Comparison of ENCODE assay signal across 23 mouse cellular contexts in genomic region chr10:39221028-39221427, GRCm38 (mm10). TPM values are rescaled to one million over a fixed set of nuclear protein-coding genes. Genes with fewer than 3 reads are reported as not detected.
DNase-seq lines count a peak whose midpoint lies in the region; ATAC-seq and TF ChIP-seq lines count a peak whose summit lies in the region.
"Had no signal": no experiment of that assay in that cellular context is flagged by ENCODE, and none has a peak within 500 bp of the region (broad histone marks: within the 10 kb centered on the region; RNA-seq: fewer than 3 reads in every experiment).

No protein-coding gene starts in this region.

- DNase-seq in embryonic facial prominence, embryonic 14.5 days (ENCODE audit: low spot score), result peak; percentile 60
- no peak for DNase-seq in embryonic facial prominence, embryonic 10.5 days (ENCODE audit: low spot score)
- DNase-seq in limb, embryonic 14.5 days (ENCODE audit: low spot score), result peak; percentile 54
- DNase-seq in limb, embryonic 10.5 days (ENCODE audit: low spot score), result no peak
- DNase-seq in midbrain, embryonic 11.5 days (ENCODE audit: low spot score, missing footprints), result peak; percentile 12
- DNase-seq in left cerebral cortex, adult 9 months (ENCODE audit: low spot score in 2 of 2), result no peak
- DNase-seq: adrenal gland, adult 2 months; adrenal gland, adult 8-10 months; adrenal gland, postnatal 10 days; adrenal gland, postnatal 14 days; adrenal gland, postnatal 25 days; adrenal gland, postnatal 36 days; B cell, adult 2 months; cerebellum, adult 11 months; cerebellum, adult 11-12 months had no signal

- 79% methylated on average over 2 of the region's 2 CpGs for WGBS in embryonic facial prominence, embryonic 14.5 days
- WGBS in embryonic facial prominence, embryonic 10.5 days, result 85% methylated on average over 2 of the region's 2 CpGs
- 89% methylated on average over 2 of the region's 2 CpGs for WGBS in limb, embryonic 14.5 days
- whole genome bisulfite sequencing in limb, embryonic 10.5 days, result 89% methylated on average over 2 of the region's 2 CpGs
- 89% methylated on average over 2 of the region's 2 CpGs for WGBS in midbrain, embryonic 11.5 days
- 91% methylated on average over 2 of the region's 2 CpGs for WGBS in midbrain, embryonic 15.5 days
- 84% methylated on average over 2 of the region's 2 CpGs for WGBS in limb, embryonic 15.5 days

- H3K36me3 ChIP-seq in embryonic facial prominence, embryonic 14.5 days (ENCODE audit: control insufficient read depth, insufficient read depth, low read length), result no peaks in the 10 kb centered on the region
- no peaks in the 10 kb centered on the region for H3K36me3 ChIP-seq in embryonic facial prominence, embryonic 10.5 days (replicated peaks)
- H3K36me3 ChIP-seq in limb, embryonic 14.5 days (ENCODE audit: control insufficient read depth, insufficient read depth, low read length), result no peaks in the 10 kb centered on the region
- H3K36me3 ChIP-seq in limb, embryonic 10.5 days, result no peaks in the 10 kb centered on the region
- no peaks in the 10 kb centered on the region for H3K36me3 ChIP-seq in midbrain, embryonic 11.5 days (ENCODE audit: control insufficient read depth, insufficient read depth, low read length)
- no peaks in the 10 kb centered on the region for H3K36me3 ChIP-seq in midbrain, embryonic 15.5 days (replicated peaks)
- H3K36me3 ChIP-seq in limb, embryonic 15.5 days, result no peaks in the 10 kb centered on the region
- H3K36me3 ChIP-seq: G1E had no signal

- no peak for TF ChIP-seq POLR2A in limb, embryonic 14.5 days (IDR thresholded peaks at IDR 0.05; ENCODE audit: borderline replicate concordance, extremely low read depth, insufficient read depth, insufficient read length)

- no peak overlapping the region for H3K4me2 ChIP-seq in embryonic facial prominence, embryonic 14.5 days (ENCODE audit: low read depth, low read length)
- no peak overlapping the region for H3K4me2 ChIP-seq in limb, embryonic 14.5 days (replicated peaks; ENCODE audit: low read depth, low read length, severe bottlenecking)
- no peak overlapping the region for H3K4me2 ChIP-seq in midbrain, embryonic 11.5 days
- no peak overlapping the region for H3K4me2 ChIP-seq in midbrain, embryonic 15.5 days
- H3K4me2 ChIP-seq in limb, embryonic 15.5 days, result no peak overlapping the region

- no peak overlapping the region for H3K9ac ChIP-seq in embryonic facial prominence, embryonic 14.5 days (ENCODE audit: low read depth, low read length)
- no peak overlapping the region for H3K9ac ChIP-seq in limb, embryonic 14.5 days (ENCODE audit: low read depth, low read length, severe bottlenecking)
- H3K9ac ChIP-seq in midbrain, embryonic 11.5 days (ENCODE audit: low read length), result no peak overlapping the region
- no peak overlapping the region for H3K9ac ChIP-seq in midbrain, embryonic 15.5 days
- no peak overlapping the region for H3K9ac ChIP-seq in limb, embryonic 15.5 days

- ATAC-seq in embryonic facial prominence, embryonic 14.5 days (ENCODE audit: low read depth), result peak; percentile 26; the same call in 1 of the 2 replicates
- no peak for ATAC-seq in limb, embryonic 14.5 days (ENCODE audit: low FRiP score, low read depth)
- ATAC-seq in midbrain, embryonic 11.5 days (ENCODE audit: low FRiP score), result no peak
- no peak for ATAC-seq in midbrain, embryonic 15.5 days (replicated peaks)
- ATAC-seq in limb, embryonic 15.5 days (ENCODE audit: insufficient number of reproducible peaks, low FRiP score, low TSS enrichment, low read depth), result no peak
- ATAC-seq: activated CD4-positive, CD25-positive, alpha-beta regulatory T cell, adult 4 months; CD4-positive, CD25-positive, alpha-beta regulatory T cell, adult 4 months; Patski had no signal

- peaks cover 8% of the 10 kb centered on the region for H3K9me3 ChIP-seq in embryonic facial prominence, embryonic 14.5 days (ENCODE audit: control insufficient read depth, low read length)
- H3K9me3 ChIP-seq in embryonic facial prominence, embryonic 10.5 days, result peaks cover 6% of the 10 kb centered on the region; the same call in 1 of the 2 replicates
- 0 out of 2 replicates have a peak, but pooled peaks cover 6% of the 10 kb centered on the region for H3K9me3 ChIP-seq in limb, embryonic 14.5 days (ENCODE audit: control insufficient read depth, low read length)
- 0 out of 2 replicates have a peak, but pooled peaks cover 2% of the 10 kb centered on the region for H3K9me3 ChIP-seq in limb, embryonic 10.5 days (replicated peaks)
- H3K9me3 ChIP-seq in midbrain, embryonic 11.5 days (ENCODE audit: control insufficient read depth, low read length), result no peaks in the 10 kb centered on the region
- no peaks in the 10 kb centered on the region for H3K9me3 ChIP-seq in midbrain, embryonic 15.5 days
- H3K9me3 ChIP-seq in limb, embryonic 15.5 days, result no peaks in the 10 kb centered on the region

- no peak overlapping the region; the same call in 1 of the 2 replicates for H3K27ac ChIP-seq in embryonic facial prominence, embryonic 14.5 days (replicated peaks; ENCODE audit: low read depth, low read length)
- no peak overlapping the region for H3K27ac ChIP-seq in embryonic facial prominence, embryonic 10.5 days (replicated peaks)
- no peak overlapping the region for H3K27ac ChIP-seq in limb, embryonic 14.5 days (replicated peaks; ENCODE audit: low read depth, low read length)
- no peak overlapping the region for H3K27ac ChIP-seq in limb, embryonic 10.5 days
- H3K27ac ChIP-seq in midbrain, embryonic 11.5 days (ENCODE audit: low read depth, low read length), result no peak overlapping the region
- H3K27ac ChIP-seq in midbrain, embryonic 15.5 days, result no peak overlapping the region
- H3K27ac ChIP-seq in limb, embryonic 15.5 days, result 0 out of 2 replicates have a peak overlapping the region, but pooled peaks have one; percentile 5

- H3K4me1 ChIP-seq in embryonic facial prominence, embryonic 14.5 days (ENCODE audit: control insufficient read depth, insufficient read depth, low read length), result no peaks in the 10 kb centered on the region
- peaks cover 34% of the 10 kb centered on the region for H3K4me1 ChIP-seq in embryonic facial prominence, embryonic 10.5 days
- H3K4me1 ChIP-seq in limb, embryonic 14.5 days (ENCODE audit: control insufficient read depth, insufficient read depth, low read length), result peaks cover 9% of the 10 kb centered on the region
- H3K4me1 ChIP-seq in limb, embryonic 10.5 days, result peaks cover 35% of the 10 kb centered on the region
- H3K4me1 ChIP-seq in midbrain, embryonic 11.5 days (ENCODE audit: control insufficient read depth, insufficient read depth, low read length), result no peaks in the 10 kb centered on the region
- H3K4me1 ChIP-seq in midbrain, embryonic 15.5 days, result no peaks in the 10 kb centered on the region
- peaks cover 8% of the 10 kb centered on the region; the same call in 1 of the 2 replicates for H3K4me1 ChIP-seq in limb, embryonic 15.5 days

- no peak overlapping the region for H3K4me3 ChIP-seq in embryonic facial prominence, embryonic 14.5 days (ENCODE audit: low read depth, low read length)
- H3K4me3 ChIP-seq in embryonic facial prominence, embryonic 10.5 days, result no peak overlapping the region
- no peak overlapping the region for H3K4me3 ChIP-seq in limb, embryonic 14.5 days (replicated peaks; ENCODE audit: low read length)
- H3K4me3 ChIP-seq in limb, embryonic 10.5 days, result no peak overlapping the region
- no peak overlapping the region for H3K4me3 ChIP-seq in midbrain, embryonic 11.5 days (ENCODE audit: low read depth, low read length)
- H3K4me3 ChIP-seq in midbrain, embryonic 15.5 days, result no peak overlapping the region
- H3K4me3 ChIP-seq in limb, embryonic 15.5 days, result no peak overlapping the region

- no peaks in the 10 kb centered on the region for H3K27me3 ChIP-seq in embryonic facial prominence, embryonic 14.5 days (replicated peaks; ENCODE audit: control insufficient read depth, insufficient read depth, low read length)
- no peaks in the 10 kb centered on the region for H3K27me3 ChIP-seq in embryonic facial prominence, embryonic 10.5 days (replicated peaks; ENCODE audit: low read depth, poor library complexity, severe bottlenecking)
- H3K27me3 ChIP-seq in limb, embryonic 14.5 days (ENCODE audit: control insufficient read depth, insufficient read depth, low read length), result no peaks in the 10 kb centered on the region
- no peaks in the 10 kb centered on the region for H3K27me3 ChIP-seq in limb, embryonic 10.5 days (ENCODE audit: low read depth, poor library complexity, severe bottlenecking)
- H3K27me3 ChIP-seq in midbrain, embryonic 11.5 days (ENCODE audit: control insufficient read depth, insufficient read depth, low read length), result no peaks in the 10 kb centered on the region
- no peaks in the 10 kb centered on the region for H3K27me3 ChIP-seq in midbrain, embryonic 15.5 days (replicated peaks)
- H3K27me3 ChIP-seq in limb, embryonic 15.5 days, result no peaks in the 10 kb centered on the region
- H3K27me3 ChIP-seq: CH12.LX, Patski had no signal

RNA-seq across cellular contexts. Expression of gene Ccn6, which starts 57.4 kb away (rescaled TPM):
- polyA plus RNA-seq in embryonic facial prominence, embryonic 14.5 days (2014; fragmentation: Nextera tagmentation; extraction: Ambion mirVana), result 0.56 and 1.2 TPM in 2 replicates
- polyA plus RNA-seq in embryonic facial prominence, embryonic 10.5 days (2016; fragmentation: Nextera tagmentation; extraction: Ambion mirVana), result 0.24 and 0.36 TPM in 2 replicates
- polyA plus RNA-seq in limb, embryonic 14.5 days (2012; rRNA removed), result 2.0 and 2.5 TPM in 2 replicates
- polyA plus RNA-seq in limb, embryonic 14.5 days (2014; fragmentation: Nextera tagmentation; extraction: Ambion mirVana), result 0.90 and 1.3 TPM in 2 replicates
- polyA plus RNA-seq in limb, embryonic 10.5 days (2016; fragmentation: Nextera tagmentation; extraction: Ambion mirVana), result 0.26 and 0.51 TPM in 2 replicates
- 0.20 and 0.29 TPM in 2 replicates for polyA plus RNA-seq in midbrain, embryonic 11.5 days (2014; fragmentation: Nextera tagmentation; extraction: Ambion mirVana)
- polyA plus RNA-seq in midbrain, embryonic 15.5 days (2015; fragmentation: Nextera tagmentation; extraction: Ambion mirVana), result 0.31 and 0.36 TPM in 2 replicates
- 0.67 and 1.2 TPM in 2 replicates for polyA plus RNA-seq in limb, embryonic 15.5 days (2015; fragmentation: Nextera tagmentation; extraction: Ambion mirVana)
- polyA plus RNA-seq: activated CD4-positive, CD25-positive, alpha-beta regulatory T cell, adult 4 months; C2C12; CD4-positive, CD25-positive, alpha-beta regulatory T cell, adult 4 months; G1E had no signal

Comparison
In these comparisons a context has a peak if more than half of its experiments do, and no peak if none do; other contexts are left out.
1. DNase-seq: peak in embryonic facial prominence, embryonic 14.5 days (single experiment), limb, embryonic 14.5 days (single experiment) and midbrain, embryonic 11.5 days (single experiment); none in embryonic facial prominence, embryonic 10.5 days (single experiment), limb, embryonic 10.5 days (single experiment) and left cerebral cortex, adult 9 months (0 of 2).